Mouse (Mus musculus) forebrain, embryonic 13.5 days (tissue): ENCODE results near the gene Mmachc. TPM values are rescaled to one million over a fixed set of nuclear protein-coding genes. Genes with fewer than 3 reads are reported as not detected.

Experiments
- ATAC-seq: fragments of 200-750 bp; cut with Nextera tagmentation; 2 replicates; pipeline ENCODE4 v1.8.0; 2017
- H3K27ac ChIP-seq: fragments of 300-500 bp; sonication (generic); 2 replicates; pipeline ENCODE4 v1.5.1; 2015; ENCODE audit warnings: inconsistent platforms, mild to moderate bottlenecking, moderate library complexity
- H3K27me3 ChIP-seq: fragments of 300-500 bp; sonication (generic); 2 replicates; pipeline ENCODE4 v1.6.1; 2015; ENCODE audit warnings: mild to moderate bottlenecking, inconsistent platforms
- H3K36me3 ChIP-seq: fragments of 300-500 bp; sonication (generic); 2 replicates; pipeline ENCODE4 v1.6.1; 2015; ENCODE audit warnings: mild to moderate bottlenecking, inconsistent platforms; ENCODE audit not compliant: poor library complexity, severe bottlenecking
- H3K4me1 ChIP-seq: fragments of 300-500 bp; sonication (generic); 2 replicates; pipeline ENCODE4 v1.6.1; 2015; ENCODE audit warnings: inconsistent platforms
- H3K4me2 ChIP-seq: fragments of 300-500 bp; sonication (generic); 2 replicates; pipeline ENCODE4 v1.6.1; 2015; ENCODE audit warnings: inconsistent platforms, mild to moderate bottlenecking, moderate library complexity
- H3K4me3 ChIP-seq: fragments of 300-500 bp; sonication (generic); 2 replicates; pipeline ENCODE4 v1.5.1; 2015; ENCODE audit warnings: mild to moderate bottlenecking, inconsistent platforms
- H3K9ac ChIP-seq: fragments of 300-500 bp; sonication (generic); 2 replicates; pipeline ENCODE4 v1.6.1; 2015; ENCODE audit warnings: mild to moderate bottlenecking, inconsistent platforms
- H3K9me3 ChIP-seq: fragments of 300-500 bp; sonication (generic); replicated peaks from 2 replicates; pipeline ENCODE4 v1.6.1; 2016; ENCODE audit warnings: inconsistent platforms
- WGBS: fragments of 180-500 bp; shearing (Covaris S2); methylation state at CpG from one replicate; pipeline ENCODE4 v1.1.7; 2015; 5-methylcytosine and 5-hydroxymethylcytosine counted together
- polyA plus RNA-seq: library from polyadenylated mRNA; unstranded; fragments of >200 nt; fragmentation: Nextera tagmentation; extraction: Ambion mirVana; gene quantifications from 2 replicates; pipeline ENCODE4 v1.2.1, GENCODE M21; 2015

Gene Mmachc
- polyA plus RNA-seq, 1 experiment from 2014 or later: 31.4 TPM

DNA sequence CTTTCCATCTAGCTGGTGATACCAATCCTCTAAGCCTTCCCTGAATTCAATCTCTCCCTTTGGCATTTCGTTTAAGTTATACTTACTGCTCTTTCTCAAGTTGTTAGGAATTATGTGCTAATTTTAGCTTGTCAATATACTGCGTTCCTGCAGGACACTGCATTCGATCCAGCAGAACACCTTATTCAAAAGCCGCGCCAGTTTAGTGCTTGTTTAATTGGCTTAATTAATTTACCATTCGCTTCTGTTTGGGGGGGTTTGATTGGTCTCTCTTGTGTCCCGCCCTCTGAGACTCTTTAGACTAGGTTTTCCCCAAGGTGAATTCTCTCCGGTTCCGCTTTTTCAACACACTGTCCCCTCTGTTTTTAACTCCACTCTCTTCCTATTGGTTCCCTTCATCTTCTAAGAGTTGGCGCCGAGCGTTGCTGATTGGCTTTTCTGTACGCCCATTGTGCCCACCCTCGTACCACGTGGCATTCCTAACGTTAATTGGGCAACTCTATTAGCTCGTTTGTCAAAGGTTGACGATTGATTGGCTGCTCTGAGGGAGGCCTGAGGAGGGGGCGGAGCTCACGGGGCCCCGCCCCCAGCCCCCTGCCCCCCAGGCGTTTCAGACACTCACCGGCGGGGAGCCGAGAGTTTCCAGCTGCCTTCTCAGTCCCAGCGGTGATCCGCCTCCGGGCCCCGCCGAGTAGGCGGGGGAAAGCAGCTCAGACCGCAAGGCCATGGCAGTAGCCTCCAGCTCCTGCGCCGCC is 12.3 kb upstream of the Mmachc start, which contains the start of gene Tesk2:
TSS of gene Tesk2 (plus strand) at position 606 of the 755 bp plus-strand sequence.
- 1% methylated on average over 34 of the region's 34 CpGs for WGBS

DNA sequence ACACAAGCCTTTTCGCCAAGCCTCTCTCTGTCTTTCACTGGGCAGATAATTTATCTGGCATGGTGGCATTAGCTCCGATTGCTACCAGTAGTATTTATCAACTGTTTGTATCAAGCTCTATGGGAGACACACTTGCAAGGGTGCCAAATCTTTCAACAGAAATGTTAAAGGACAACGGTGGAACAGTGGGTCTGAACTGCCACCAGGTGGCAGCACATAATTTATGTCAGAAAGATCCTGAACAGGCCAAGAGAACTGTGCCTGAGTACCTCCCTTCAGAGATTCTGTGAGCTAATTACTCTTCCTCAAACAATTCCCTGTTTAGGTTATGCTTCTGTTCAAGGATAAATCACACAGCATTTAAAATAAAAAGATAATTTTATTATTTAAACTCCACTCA is 11.2 kb upstream of the Mmachc start:
- Histone ChIP-seq H3K27ac (no peak overlapping the region), H3K4me2 (no peak overlapping the region), H3K9ac (no peak overlapping the region), H3K36me3 (peaks cover 14% of the 10 kb centered on the region; the same call in 1 of the 2 replicates), H3K9me3 (no peaks in the 10 kb centered on the region), H3K4me1 (peaks cover 18% of the 10 kb centered on the region), H3K27me3 (0 out of 2 replicates have a peak, but pooled peaks cover 3% of the 10 kb centered on the region), H3K4me3 (no peak overlapping the region)
- 23% methylated on average over 3 of the region's 3 CpGs for WGBS
- peak; percentile 44; the same call in 1 of the 2 replicates for ATAC-seq

More for the DNA sequence above, 12.3 kb upstream of the Mmachc start, which contains the start of gene Tesk2:
- peaks cover 18% of the 10 kb centered on the region for H3K4me1 ChIP-seq
- peak within 1 kb of the TSS; percentile 87 for H3K9ac ChIP-seq
- H3K36me3 ChIP-seq: 0 out of 2 replicates have a peak, but pooled peaks cover 5% of the 10 kb centered on the region
- H3K27ac ChIP-seq: peak within 1 kb of the TSS; percentile 68
- 0 out of 2 replicates have a peak, but pooled peaks cover 3% of the 10 kb centered on the region for H3K27me3 ChIP-seq
- H3K4me3 ChIP-seq: peak within 1 kb of the TSS; percentile 81
- H3K4me2 ChIP-seq: peak within 1 kb of the TSS; percentile 96
- ATAC-seq: peak; percentile 99
- no peaks in the 10 kb centered on the region for H3K9me3 ChIP-seq

DNA sequence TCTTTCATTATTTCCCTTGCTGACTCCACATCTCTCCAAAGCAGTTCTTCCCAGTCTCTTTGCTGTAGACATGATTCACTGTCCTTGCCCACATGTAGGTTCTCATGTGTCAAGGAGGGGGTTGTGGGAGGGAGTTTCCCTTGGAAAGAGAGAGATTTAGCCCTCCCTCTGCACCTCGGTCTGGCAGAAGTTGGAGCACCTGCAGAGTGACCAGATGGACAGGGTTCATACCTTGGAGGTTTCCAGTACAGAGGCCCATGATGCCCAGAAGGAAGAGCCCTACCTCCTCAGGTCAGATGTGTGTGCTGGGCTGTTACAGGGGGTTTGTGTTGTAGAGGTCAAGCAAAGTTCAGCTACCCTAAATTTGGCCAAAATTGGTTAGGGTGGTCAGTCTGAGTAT is 4.3 kb upstream of the Mmachc start:
- H3K4me2 ChIP-seq: no peak overlapping the region
- peaks cover 12% of the 10 kb centered on the region for H3K4me1 ChIP-seq
- no peak overlapping the region for H3K9ac ChIP-seq
- no peak overlapping the region for H3K27ac ChIP-seq
- H3K4me3 ChIP-seq: no peak overlapping the region
- WGBS: 78% methylated on average over 1 of the region's 1 CpGs
- no peaks in the 10 kb centered on the region for H3K9me3 ChIP-seq
- no peak for ATAC-seq
- peaks cover 14% of the 10 kb centered on the region for H3K36me3 ChIP-seq
- H3K27me3 ChIP-seq: no peaks in the 10 kb centered on the region

DNA sequence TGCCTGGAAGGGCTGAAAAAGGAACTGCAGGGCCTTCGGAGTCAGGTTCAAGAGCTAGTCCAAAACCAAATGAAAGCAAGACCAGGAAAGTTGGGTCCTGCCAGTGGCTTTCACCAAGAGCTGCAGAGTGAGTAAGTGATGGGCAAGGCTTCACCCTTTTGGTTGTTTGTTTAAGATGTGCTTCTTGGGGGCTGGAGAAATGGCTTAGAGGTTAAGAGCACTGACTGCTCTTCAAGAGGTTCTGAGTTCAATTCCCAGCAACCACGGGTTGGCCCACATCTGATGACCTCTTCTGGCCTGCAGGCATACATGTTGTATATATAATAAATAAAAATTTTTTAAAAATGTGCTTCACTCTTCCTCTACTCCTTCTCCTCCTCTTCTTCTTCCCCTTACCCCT is 1.9 kb upstream of the Mmachc start:
- Histone ChIP-seq H3K9ac (no peak overlapping the region), H3K4me3 (no peak overlapping the region), H3K36me3 (peaks cover 6% of the 10 kb centered on the region), H3K4me1 (peaks cover 19% of the 10 kb centered on the region), H3K9me3 (no peaks in the 10 kb centered on the region), H3K27me3 (no peaks in the 10 kb centered on the region), H3K4me2 (no peak overlapping the region), H3K27ac (no peak overlapping the region)
- WGBS: 93% methylated on average over 2 of the region's 2 CpGs
- no peak for ATAC-seq

GRCm38 (mm10) chr4:116708791-116709390 is 685 bp upstream of the Mmachc start:
- Histone ChIP-seq H3K27me3 (no peaks in the 10 kb centered on the region), H3K4me2 (peak overlapping the region; percentile 66), H3K36me3 (peaks cover 11% of the 10 kb centered on the region), H3K4me3 (peak overlapping the region; percentile 61), H3K27ac (no peak overlapping the region), H3K4me1 (peaks cover 19% of the 10 kb centered on the region), H3K9ac (peak overlapping the region; percentile 55), H3K9me3 (no peaks in the 10 kb centered on the region)
- peak; percentile 34 for ATAC-seq
- WGBS: 4% methylated on average over 9 of the region's 9 CpGs

DNA sequence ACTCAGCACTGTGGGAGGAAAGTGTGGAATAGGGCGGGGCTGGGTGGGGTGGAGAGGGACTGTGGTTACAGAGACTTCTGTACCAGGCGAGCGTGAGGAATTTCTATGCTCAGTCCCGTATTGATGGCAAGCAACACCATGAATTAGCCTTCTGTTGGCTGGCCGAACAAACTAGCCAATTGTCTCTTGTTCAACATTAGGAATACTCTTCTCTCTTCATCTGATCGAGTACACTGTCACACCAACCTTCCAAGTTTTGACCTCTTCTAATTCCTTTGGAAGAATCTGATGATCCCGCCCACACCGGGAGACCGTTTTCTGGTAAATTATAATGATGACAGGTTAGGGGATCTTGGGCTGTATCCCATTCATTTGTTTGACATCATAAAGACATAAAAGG is 540 bp downstream of the Mmachc start:
- Histone ChIP-seq H3K4me1 (peaks cover 19% of the 10 kb centered on the region), H3K36me3 (peaks cover 19% of the 10 kb centered on the region), H3K27me3 (no peaks in the 10 kb centered on the region), H3K27ac (no peak overlapping the region), H3K4me2 (peak overlapping the region; percentile 66), H3K9me3 (no peaks in the 10 kb centered on the region), H3K4me3 (peak overlapping the region; percentile 61), H3K9ac (peak overlapping the region; percentile 68)
- WGBS: 15% methylated on average over 9 of the region's 9 CpGs
- ATAC-seq: no peak; the same call in 1 of the 2 replicates

DNA sequence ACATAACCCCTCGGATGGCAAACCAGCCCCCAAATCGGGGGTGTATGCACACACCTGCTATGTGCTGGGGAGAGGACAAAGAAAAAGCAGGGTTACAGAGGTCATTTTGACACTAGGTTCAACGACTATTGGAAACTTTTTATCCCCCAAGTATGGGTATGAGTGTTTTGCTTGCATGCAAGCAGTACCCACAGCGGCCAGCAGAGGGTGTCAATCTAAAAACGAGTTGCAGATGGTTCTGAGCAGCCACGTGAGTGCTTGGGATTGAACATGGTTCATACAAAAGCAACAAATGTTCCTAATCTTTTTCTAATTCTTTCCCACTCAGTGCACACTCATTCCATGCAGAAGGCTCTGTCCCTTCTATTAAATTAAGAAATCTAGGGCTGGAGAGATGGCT is 4.4 kb downstream of the Mmachc start:
- H3K27me3 ChIP-seq: no peaks in the 10 kb centered on the region
- no peak for ATAC-seq
- WGBS: 42% methylated on average over 6 of the region's 6 CpGs
- peaks cover 9% of the 10 kb centered on the region for H3K4me1 ChIP-seq
- no peak overlapping the region for H3K4me3 ChIP-seq
- no peaks in the 10 kb centered on the region for H3K9me3 ChIP-seq
- no peak overlapping the region for H3K27ac ChIP-seq
- H3K36me3 ChIP-seq: peaks cover 43% of the 10 kb centered on the region
- no peak overlapping the region for H3K4me2 ChIP-seq
- no peak overlapping the region for H3K9ac ChIP-seq

DNA sequence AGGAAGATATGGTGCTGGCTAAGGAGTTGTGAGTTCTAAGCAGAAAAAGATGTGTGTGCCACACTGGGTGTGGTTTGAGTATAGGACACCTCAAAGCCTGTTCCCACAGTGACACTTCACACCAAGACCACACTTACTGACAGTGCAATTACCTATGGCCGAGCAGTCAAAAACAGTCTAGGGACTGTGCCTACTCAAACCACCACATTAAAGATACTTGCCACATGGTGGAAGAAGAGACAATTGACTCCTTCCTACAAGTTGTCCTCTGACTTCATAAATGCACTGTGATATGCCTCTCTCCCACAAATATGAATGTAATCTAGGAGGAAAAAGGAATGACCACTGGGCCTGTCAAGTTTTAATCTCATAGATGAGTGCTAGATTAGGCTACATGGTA is 7.2 kb downstream of the Mmachc start:
- H3K4me1 ChIP-seq: no peaks in the 10 kb centered on the region
- ATAC-seq: no peak
- WGBS: 87% methylated on average over 1 of the region's 1 CpGs
- H3K27me3 ChIP-seq: no peaks in the 10 kb centered on the region
- peaks cover 63% of the 10 kb centered on the region for H3K36me3 ChIP-seq
- no peaks in the 10 kb centered on the region for H3K9me3 ChIP-seq
- H3K4me3 ChIP-seq: no peak overlapping the region
- no peak overlapping the region for H3K4me2 ChIP-seq
- no peak overlapping the region for H3K27ac ChIP-seq
- H3K9ac ChIP-seq: no peak overlapping the region

DNA sequence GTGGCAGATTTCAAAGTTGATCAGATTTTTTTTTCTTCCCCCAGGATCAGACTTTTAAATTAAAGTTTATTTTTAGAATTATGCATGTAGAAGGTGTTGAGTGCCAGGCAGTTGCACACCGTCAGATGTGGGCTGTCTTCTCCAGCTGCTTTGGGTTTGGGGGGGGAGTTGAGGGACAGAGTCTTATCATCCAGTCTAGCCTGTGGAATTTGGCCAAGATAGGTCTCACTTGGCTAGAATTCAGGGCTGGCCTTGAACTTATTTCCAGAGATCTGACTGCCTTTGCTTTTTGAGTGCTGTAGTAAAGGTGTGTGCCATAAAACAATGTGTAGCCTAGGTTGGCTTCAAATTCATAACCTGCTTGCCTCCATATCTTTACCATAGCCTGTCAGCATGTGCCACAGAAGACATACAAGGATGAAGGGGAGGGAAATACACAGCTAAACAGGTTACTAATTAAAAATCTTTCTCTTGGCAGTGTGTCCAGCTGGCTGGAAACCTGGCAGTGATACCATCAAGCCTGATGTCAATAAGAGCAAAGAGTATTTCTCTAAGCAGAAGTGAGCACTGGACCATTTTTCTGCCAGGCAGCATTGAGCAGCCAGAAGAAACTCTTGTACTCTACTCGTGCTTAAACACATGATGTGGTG is 9.4 kb downstream of the Mmachc start:
- Histone ChIP-seq H3K4me1 (no peaks in the 10 kb centered on the region), H3K4me3 (no peak overlapping the region), H3K9ac (no peak overlapping the region), H3K9me3 (no peaks in the 10 kb centered on the region), H3K4me2 (no peak overlapping the region), H3K27ac (no peak overlapping the region), H3K36me3 (peaks cover 73% of the 10 kb centered on the region), H3K27me3 (no peaks in the 10 kb centered on the region)
- 90% methylated on average over 2 of the region's 2 CpGs for WGBS
- no peak for ATAC-seq

DNA sequence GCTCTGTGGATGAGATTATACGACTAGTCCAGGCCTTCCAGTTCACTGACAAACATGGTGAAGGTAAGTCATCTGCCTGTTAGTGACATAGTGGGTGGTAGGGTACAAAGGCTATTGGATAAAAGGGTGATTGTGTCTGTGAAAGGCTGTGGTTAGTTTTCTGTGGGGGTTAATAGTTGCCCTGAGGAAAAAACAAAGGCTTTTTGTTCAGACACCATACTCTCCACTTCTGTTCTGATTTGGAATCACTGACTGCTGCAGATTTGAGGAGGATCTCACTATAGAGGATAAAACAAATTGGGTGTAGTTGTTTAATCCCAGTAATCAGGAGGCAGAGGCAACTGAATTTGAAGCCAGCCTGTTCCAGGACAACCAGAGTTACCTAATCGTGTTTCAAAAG is 14.4 kb downstream of the Mmachc start:
- no peak for ATAC-seq
- WGBS: 83% methylated on average over 2 of the region's 2 CpGs

GRCm38 (mm10) chr4:116692146-116692545 is 16.1 kb downstream of the Mmachc start:
- Histone ChIP-seq H3K36me3 (peaks cover 80% of the 10 kb centered on the region), H3K27me3 (no peaks in the 10 kb centered on the region), H3K9ac (no peak overlapping the region), H3K4me3 (no peak overlapping the region), H3K4me1 (peaks cover 2% of the 10 kb centered on the region), H3K4me2 (no peak overlapping the region), H3K9me3 (no peaks in the 10 kb centered on the region), H3K27ac (no peak overlapping the region)
- ATAC-seq: no peak
- WGBS: 89% methylated on average over 2 of the region's 2 CpGs

More for the DNA sequence above, 14.4 kb downstream of the Mmachc start:
- no peak overlapping the region for H3K4me2 ChIP-seq
- no peaks in the 10 kb centered on the region for H3K4me1 ChIP-seq
- no peak overlapping the region for H3K9ac ChIP-seq
- H3K9me3 ChIP-seq: no peaks in the 10 kb centered on the region
- H3K4me3 ChIP-seq: no peak overlapping the region
- H3K27ac ChIP-seq: no peak overlapping the region
- H3K27me3 ChIP-seq: no peaks in the 10 kb centered on the region
- H3K36me3 ChIP-seq: peaks cover 81% of the 10 kb centered on the region

GRCm38 (mm10) chr4:116689309-116689876 is 18.8 kb downstream of the Mmachc start:
- WGBS: 95% methylated on average over 4 of the region's 4 CpGs
- Histone ChIP-seq H3K4me2 (no peak overlapping the region), H3K27ac (no peak overlapping the region), H3K9ac (no peak overlapping the region), H3K36me3 (peaks cover 58% of the 10 kb centered on the region), H3K4me1 (peaks cover 21% of the 10 kb centered on the region), H3K27me3 (no peaks in the 10 kb centered on the region), H3K9me3 (no peaks in the 10 kb centered on the region), H3K4me3 (no peak overlapping the region)
- ATAC-seq: no peak
